Mouse (Mus musculus) neural tube, embryonic 14.5 days (tissue): ENCODE data around the gene Ppp1r14d. TPM values are rescaled to one million over a fixed set of nuclear protein-coding genes. Genes with fewer than 3 reads are reported as not detected.
A peak's percentile ranks its signal among the peaks of the same experiment; 100 is the strongest.

Experiments used
- ATAC-seq: fragments of 200-750 bp; cut with Nextera tagmentation; 2 replicates; pipeline ENCODE4 v1.8.0; 2017; ENCODE audit warnings: low read depth, mild to moderate bottlenecking, moderate TSS enrichment, moderate library complexity
- H3K27ac ChIP-seq: fragments of 300-500 bp; sonication (generic); 2 replicates; pipeline ENCODE4 v1.5.1; 2014; ENCODE audit warnings: low read depth, mild to moderate bottlenecking, control low read depth, low read length, moderate library complexity, mixed read lengths
- H3K27me3 ChIP-seq: fragments of 300-500 bp; sonication (generic); 2 replicates; pipeline ENCODE4 v1.6.1; 2014; ENCODE audit warnings: low read length; ENCODE audit not compliant: control insufficient read depth, insufficient read depth
- H3K36me3 ChIP-seq: fragments of 300-500 bp; sonication (generic); 2 replicates; pipeline ENCODE4 v1.6.1; 2014; ENCODE audit warnings: low read length, mixed read lengths; ENCODE audit not compliant: control insufficient read depth, insufficient read depth
- H3K4me1 ChIP-seq: fragments of 300-500 bp; sonication (generic); 2 replicates; pipeline ENCODE4 v1.6.1; 2014; ENCODE audit warnings: low read length; ENCODE audit not compliant: control insufficient read depth, insufficient read depth
- H3K4me2 ChIP-seq: fragments of 300-500 bp; sonication (generic); 2 replicates; pipeline ENCODE4 v1.6.1; 2014; ENCODE audit warnings: mild to moderate bottlenecking, low read depth, low read length, control low read depth
- H3K4me3 ChIP-seq: fragments of 300-500 bp; sonication (generic); 2 replicates; pipeline ENCODE4 v1.5.1; 2014; ENCODE audit warnings: low read depth, low read length, control low read depth, mixed read lengths
- H3K9ac ChIP-seq: fragments of 300-500 bp; sonication (generic); replicated peaks from 2 replicates; pipeline ENCODE4 v1.6.1; 2014; ENCODE audit warnings: low read depth, mild to moderate bottlenecking, control low read depth, low read length, mixed read lengths
- H3K9me3 ChIP-seq: fragments of 300-500 bp; sonication (generic); 2 replicates; pipeline ENCODE4 v1.6.1; 2016; ENCODE audit warnings: low read length; ENCODE audit not compliant: control insufficient read depth
- WGBS: fragments of 180-500 bp; shearing (Covaris S2); extraction: QIAGEN DNeasy Blood & Tissue Kit; methylation state at CpG from one replicate; pipeline ENCODE4 v1.1.7; 2014; 5-methylcytosine and 5-hydroxymethylcytosine counted together
- polyA plus RNA-seq: library from polyadenylated mRNA; unstranded; fragments of >200 nt; fragmentation: Nextera tagmentation; extraction: Ambion mirVana; gene quantifications from 2 replicates; pipeline ENCODE4 v1.2.1, GENCODE M21; 2014

Gene Ppp1r14d
- polyA plus RNA-seq, 1 experiment from 2014 or later, result not detected

- Histone ChIP-seq H3K27ac (no peak overlapping the region), H3K4me1 (no peaks in the 10 kb centered on the region), H3K9ac (no peak overlapping the region), H3K36me3 (peaks cover 28% of the 10 kb centered on the region), H3K4me2 (no peak overlapping the region), H3K4me3 (no peak overlapping the region), H3K27me3 (no peaks in the 10 kb centered on the region), H3K9me3 (no peaks in the 10 kb centered on the region)
- ATAC-seq, result no peak
- 73% methylated on average over 7 of the region's 7 CpGs for WGBS
These were observed 46.8 kb downstream of the Ppp1r14d start for GRCm38 (mm10) chr2:119182914-119183313.

GRCm38 (mm10) chr2:119177384-119177939 lies 52.2 kb downstream of the Ppp1r14d start:
- H3K4me3 ChIP-seq, result no peak overlapping the region
- H3K27me3 ChIP-seq, result no peaks in the 10 kb centered on the region
- H3K27ac ChIP-seq, result no peak overlapping the region
- 89% methylated on average over 5 of the region's 5 CpGs for WGBS
- no peak overlapping the region for H3K9ac ChIP-seq
- peaks cover 13% of the 10 kb centered on the region for H3K4me1 ChIP-seq
- H3K4me2 ChIP-seq, result no peak overlapping the region
- no peak for ATAC-seq
- peaks cover 12% of the 10 kb centered on the region; the same call in 1 of the 2 replicates for H3K36me3 ChIP-seq
- no peaks in the 10 kb centered on the region for H3K9me3 ChIP-seq

GRCm38 (mm10) chr2:119176761-119177160 lies 52.9 kb downstream of the Ppp1r14d start:
- Histone ChIP-seq H3K9ac (no peak overlapping the region), H3K4me3 (no peak overlapping the region), H3K4me2 (no peak overlapping the region), H3K4me1 (peaks cover 14% of the 10 kb centered on the region), H3K27me3 (no peaks in the 10 kb centered on the region), H3K27ac (no peak overlapping the region), H3K9me3 (no peaks in the 10 kb centered on the region), H3K36me3 (peaks cover 12% of the 10 kb centered on the region; the same call in 1 of the 2 replicates)
- 61% methylated on average over 3 of the region's 3 CpGs for WGBS
- no peak for ATAC-seq

- Histone ChIP-seq H3K4me1 (peaks cover 14% of the 10 kb centered on the region), H3K27me3 (no peaks in the 10 kb centered on the region), H3K4me3 (no peak overlapping the region), H3K9ac (no peak overlapping the region), H3K27ac (no peak overlapping the region), H3K9me3 (no peaks in the 10 kb centered on the region), H3K4me2 (no peak overlapping the region), H3K36me3 (peaks cover 12% of the 10 kb centered on the region; the same call in 1 of the 2 replicates)
- 76% methylated on average over 6 of the region's 6 CpGs for WGBS
- no peak for ATAC-seq
These were observed 54.1 kb downstream of the Ppp1r14d start for GRCm38 (mm10) chr2:119175614-119176013.

- H3K9me3 ChIP-seq, result no peaks in the 10 kb centered on the region
- no peak for ATAC-seq
- H3K4me1 ChIP-seq, result peaks cover 14% of the 10 kb centered on the region
- WGBS, result 59% methylated on average over 14 of the region's 14 CpGs
- no peak overlapping the region for H3K27ac ChIP-seq
- peaks cover 4% of the 10 kb centered on the region; the same call in 1 of the 2 replicates for H3K36me3 ChIP-seq
- no peak overlapping the region for H3K9ac ChIP-seq
- no peak overlapping the region for H3K4me2 ChIP-seq
- H3K27me3 ChIP-seq, result no peaks in the 10 kb centered on the region
- H3K4me3 ChIP-seq, result no peak overlapping the region
These were observed 54.8 kb downstream of the Ppp1r14d start for GRCm38 (mm10) chr2:119174866-119175265.

- Histone ChIP-seq H3K27ac (no peak within 1 kb of the TSS), H3K36me3 (no peaks in the 10 kb centered on the region), H3K9ac (no peak within 1 kb of the TSS), H3K4me2 (no peak within 1 kb of the TSS; the same call in 1 of the 2 replicates), H3K4me3 (no peak within 1 kb of the TSS), H3K27me3 (no peaks in the 10 kb centered on the region), H3K4me1 (peaks cover 14% of the 10 kb centered on the region), H3K9me3 (no peaks in the 10 kb centered on the region)
- ATAC-seq, result no peak
- 33% methylated on average over 8 of the region's 8 CpGs for WGBS
These were observed 55.6 kb downstream of the Ppp1r14d start, which contains the start of gene Gm14137 for GRCm38 (mm10) chr2:119173991-119174651. TSS of gene Gm14137 (plus strand) at chr2:119174509.

- 0 out of 2 replicates have a peak overlapping the region, but pooled peaks have one; percentile 37 for H3K9ac ChIP-seq
- H3K4me2 ChIP-seq, result peak overlapping the region; percentile 21
- H3K4me1 ChIP-seq, result peaks cover 14% of the 10 kb centered on the region
- H3K36me3 ChIP-seq, result no peaks in the 10 kb centered on the region
- WGBS, result 8% methylated on average over 13 of the region's 13 CpGs
- ATAC-seq, result peak; percentile 62
- no peaks in the 10 kb centered on the region for H3K9me3 ChIP-seq
- H3K27me3 ChIP-seq, result no peaks in the 10 kb centered on the region
- peak overlapping the region; percentile 40; the same call in 1 of the 2 replicates for H3K27ac ChIP-seq
- no peak overlapping the region for H3K4me3 ChIP-seq
These were observed 56.7 kb downstream of the Ppp1r14d start for GRCm38 (mm10) chr2:119172862-119173576.

GRCm38 (mm10) chr2:119172446-119172845 lies 57.3 kb downstream of the Ppp1r14d start:
- ATAC-seq, result peak; percentile 15; the same call in 1 of the 2 replicates
- H3K36me3 ChIP-seq, result no peaks in the 10 kb centered on the region
- no peak overlapping the region for H3K4me2 ChIP-seq
- 71% methylated on average over 7 of the region's 7 CpGs for WGBS
- no peaks in the 10 kb centered on the region for H3K9me3 ChIP-seq
- H3K9ac ChIP-seq, result no peak overlapping the region
- H3K4me3 ChIP-seq, result no peak overlapping the region
- H3K27me3 ChIP-seq, result peaks cover 5% of the 10 kb centered on the region; the same call in 1 of the 2 replicates
- peaks cover 19% of the 10 kb centered on the region for H3K4me1 ChIP-seq
- no peak overlapping the region for H3K27ac ChIP-seq

GRCm38 (mm10) chr2:119171574-119171973 lies 58.1 kb downstream of the Ppp1r14d start:
- no peak overlapping the region for H3K4me2 ChIP-seq
- ATAC-seq, result no peak
- H3K9ac ChIP-seq, result no peak overlapping the region
- H3K27ac ChIP-seq, result no peak overlapping the region
- WGBS, result 59% methylated on average over 8 of the region's 8 CpGs
- H3K36me3 ChIP-seq, result no peaks in the 10 kb centered on the region
- peaks cover 8% of the 10 kb centered on the region; the same call in 1 of the 2 replicates for H3K27me3 ChIP-seq
- no peaks in the 10 kb centered on the region for H3K9me3 ChIP-seq
- no peak overlapping the region for H3K4me3 ChIP-seq
- peaks cover 26% of the 10 kb centered on the region for H3K4me1 ChIP-seq
